ENCODE assay signal across 20 mouse cellular contexts in genomic region chr9:51824516-51824915, GRCm38 (mm10). TPM values are rescaled to one million over a fixed set of nuclear protein-coding genes. Genes with fewer than 3 reads are reported as not detected.
"Had no signal": no experiment of that assay in that cellular context is flagged by ENCODE, and none has a peak within 500 bp of the region (broad histone marks: within the 10 kb centered on the region; RNA-seq: fewer than 3 reads in every experiment).

No protein-coding gene starts in this region.

- DNase-seq: lung, embryonic 14.5 days; lung, postnatal 10 days; lung, postnatal 4 days; midbrain, embryonic 14.5 days; retina, postnatal 1 day; right cerebral cortex, adult 18-20 months; right cerebral cortex, postnatal 25 days; right cerebral cortex, postnatal 4 days; spleen, adult 18-20 months; thymus, adult 18-20 months; thymus, postnatal 14 days; thymus, postnatal 36 days had no signal

- H3K27ac ChIP-seq: midbrain, embryonic 10.5 days; midbrain, embryonic 12.5 days; neural tube, embryonic 13.5 days; neural tube, embryonic 15.5 days had no signal

- H3K4me1 ChIP-seq: midbrain, embryonic 10.5 days; midbrain, embryonic 12.5 days; neural tube, embryonic 13.5 days had no signal

- H3K4me3 ChIP-seq: midbrain, embryonic 10.5 days; midbrain, embryonic 12.5 days; myocyte; neural tube, embryonic 13.5 days; neural tube, embryonic 15.5 days had no signal

- H3K27me3 ChIP-seq: midbrain, embryonic 12.5 days; neural tube, embryonic 13.5 days; neural tube, embryonic 15.5 days had no signal

- H3K9me3 ChIP-seq: midbrain, embryonic 10.5 days; midbrain, embryonic 12.5 days; neural tube, embryonic 13.5 days; neural tube, embryonic 15.5 days had no signal

- H3K4me2 ChIP-seq: lung, embryonic 14.5 days; midbrain, embryonic 12.5 days; neural tube, embryonic 13.5 days; neural tube, embryonic 15.5 days had no signal

- H3K9ac ChIP-seq: lung, embryonic 14.5 days; midbrain, embryonic 12.5 days; neural tube, embryonic 13.5 days; neural tube, embryonic 15.5 days had no signal

- H3K36me3 ChIP-seq: midbrain, embryonic 10.5 days; midbrain, embryonic 12.5 days had no signal

- ATAC-seq: midbrain, embryonic 16.5 days had no signal

RNA-seq across cellular contexts. Expression of gene Arhgap20, which starts 59.4 kb away (rescaled TPM):
- total RNA-seq: megakaryocyte, adult 5-6 weeks; megakaryocyte-erythroid progenitor cell, adult 5-6 weeks had no signal
